Mouse (Mus musculus): ENCODE measurements at regions not wholly inside any gene's neighbourhood (a gene's known extent, or its start where the extent isn't known, plus 50 kb on each side); places are given as distances from the start of the nearest gene placed in this dataset.

DNA sequence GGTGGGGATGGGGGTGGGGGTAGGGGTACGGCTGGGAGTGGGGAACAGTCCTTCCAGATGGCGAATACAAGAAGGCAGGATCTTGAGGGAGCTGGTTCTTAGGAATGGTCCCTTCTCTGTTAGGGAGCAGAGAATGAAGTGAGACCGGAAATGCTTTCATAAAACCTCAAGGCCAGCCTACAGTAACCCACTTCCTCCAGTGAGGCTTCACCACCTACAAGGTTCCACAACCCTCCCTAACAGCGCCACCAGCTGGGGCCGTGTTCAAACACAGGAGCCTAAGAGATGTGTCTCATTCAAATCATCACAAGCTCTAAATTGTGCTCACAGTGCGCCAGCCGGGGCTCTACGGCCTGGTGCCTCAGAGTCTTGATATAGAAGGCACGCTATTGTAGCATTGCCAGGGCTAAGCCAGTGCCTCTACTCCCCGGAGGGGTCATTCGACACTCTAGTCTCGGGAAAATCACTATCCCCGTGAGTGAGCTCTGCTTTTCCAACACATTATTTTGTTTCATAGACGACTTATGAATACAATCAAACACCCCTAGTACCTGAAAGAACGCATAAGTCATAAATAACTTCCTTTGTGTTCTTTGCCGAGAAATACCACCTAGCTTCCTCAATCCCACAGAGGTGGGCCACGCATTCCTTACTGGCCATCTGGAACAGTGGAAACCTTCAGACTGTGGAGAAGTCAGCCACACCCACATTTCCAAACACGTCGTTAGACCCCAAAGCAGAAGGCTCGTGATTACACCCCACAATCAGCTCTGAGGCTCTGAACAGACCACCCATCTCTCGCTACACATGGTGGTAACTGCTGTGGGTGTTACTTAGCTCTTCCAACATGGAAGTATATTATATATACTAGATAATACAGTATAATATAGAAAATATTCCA lies 209.3 kb upstream of the Tgfbr2 start:
- H3K9ac ChIP-seq (ENCODE audit: low read length), result peak overlapping the region; percentile 58
- no peaks in the 10 kb centered on the region for H3K9me3 ChIP-seq (replicated peaks; ENCODE audit: control insufficient read depth, low read length)
- H3K27ac ChIP-seq (ENCODE audit: low read length), result peak overlapping the region; percentile 75
- H3K36me3 ChIP-seq (ENCODE audit: control insufficient read depth, insufficient read depth, low read length), result no peaks in the 10 kb centered on the region
- ATAC-seq (ENCODE audit: insufficient read depth, low FRiP score), result peak; percentile 68; the same call in 1 of the 2 replicates
- H3K4me2 ChIP-seq (ENCODE audit: low read depth, low read length), result peak overlapping the region; percentile 50
- no peaks in the 10 kb centered on the region for H3K27me3 ChIP-seq (ENCODE audit: control insufficient read depth, insufficient read depth, low read length)
- H3K4me1 ChIP-seq (ENCODE audit: control insufficient read depth, insufficient read depth, low read length), result peaks cover 17% of the 10 kb centered on the region
- 53% methylated on average over 21 of the region's 21 CpGs for WGBS
- peak overlapping the region; percentile 21 for H3K4me3 ChIP-seq (replicated peaks; ENCODE audit: low read length)

DNA sequence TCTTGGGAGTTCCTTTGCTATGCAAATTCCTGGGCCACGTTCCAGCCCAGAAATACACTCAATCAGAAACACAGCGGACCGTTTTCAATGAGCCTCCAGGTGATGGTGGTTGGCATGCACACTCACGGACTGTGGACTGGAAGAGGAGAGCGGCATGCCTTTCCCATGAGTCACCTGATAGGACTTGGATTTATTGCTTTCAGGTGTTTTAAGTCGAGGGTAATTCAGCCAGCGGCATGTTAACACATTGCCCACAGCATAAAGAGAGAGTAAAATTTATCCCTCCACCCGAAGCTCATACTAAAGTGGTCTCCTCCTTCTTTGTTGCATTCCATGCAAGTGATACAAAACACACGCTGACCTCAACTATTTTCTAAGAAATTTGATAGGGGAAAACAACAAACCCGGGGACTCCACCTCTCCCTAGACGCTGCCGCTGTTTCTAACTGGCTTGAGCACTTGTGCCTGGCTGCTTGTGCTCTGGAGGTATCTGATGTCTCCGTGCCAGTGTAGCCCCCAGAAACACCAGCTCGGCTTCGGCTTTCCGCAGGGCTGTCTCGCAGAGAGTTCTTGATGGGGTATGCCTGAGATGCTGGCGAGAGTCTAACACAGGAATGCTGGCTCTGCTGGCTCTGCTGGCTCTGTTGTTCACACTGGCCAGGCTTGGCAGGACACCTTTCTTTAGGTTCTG lies 208.4 kb upstream of the Tgfbr2 start:
- Histone ChIP-seq H3K27me3 (ENCODE audit: control insufficient read depth, insufficient read depth, low read length) (no peaks in the 10 kb centered on the region), H3K9me3 (replicated peaks; ENCODE audit: control insufficient read depth, low read length) (no peaks in the 10 kb centered on the region), H3K4me3 (replicated peaks; ENCODE audit: low read length) (peak overlapping the region; percentile 21), H3K36me3 (ENCODE audit: control insufficient read depth, insufficient read depth, low read length) (no peaks in the 10 kb centered on the region), H3K4me1 (ENCODE audit: control insufficient read depth, insufficient read depth, low read length) (peaks cover 17% of the 10 kb centered on the region), H3K9ac (ENCODE audit: low read length) (peak overlapping the region; percentile 58), H3K27ac (ENCODE audit: low read length) (peak overlapping the region; percentile 75), H3K4me2 (ENCODE audit: low read depth, low read length) (peak overlapping the region; percentile 50)
- ATAC-seq (ENCODE audit: insufficient read depth, low FRiP score), result peak; percentile 83
- WGBS, result 10% methylated on average over 18 of the region's 18 CpGs

DNA sequence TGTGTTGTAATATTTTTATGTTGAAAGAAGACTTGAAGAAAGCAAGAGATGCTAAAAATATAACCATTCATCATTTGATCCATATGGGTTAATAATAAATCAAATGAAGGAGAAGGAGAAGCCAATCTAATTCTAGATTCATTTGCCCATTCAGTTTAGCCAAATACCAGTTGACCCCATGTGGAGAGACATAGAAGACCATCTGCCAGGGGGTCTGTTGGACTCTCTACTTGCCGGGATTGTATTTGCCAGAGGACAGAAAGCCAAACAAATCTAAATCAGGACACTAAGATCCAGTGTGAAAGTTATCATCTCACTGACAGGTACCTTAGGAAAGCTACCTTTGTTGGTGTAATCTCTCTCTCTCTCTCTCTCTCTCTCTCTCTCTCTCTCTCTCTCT lies 202.5 kb upstream of the Tgfbr2 start:
- ATAC-seq (ENCODE audit: insufficient read depth, low FRiP score), result no peak
- WGBS, result 68% methylated on average over 1 of the region's 1 CpGs

DNA sequence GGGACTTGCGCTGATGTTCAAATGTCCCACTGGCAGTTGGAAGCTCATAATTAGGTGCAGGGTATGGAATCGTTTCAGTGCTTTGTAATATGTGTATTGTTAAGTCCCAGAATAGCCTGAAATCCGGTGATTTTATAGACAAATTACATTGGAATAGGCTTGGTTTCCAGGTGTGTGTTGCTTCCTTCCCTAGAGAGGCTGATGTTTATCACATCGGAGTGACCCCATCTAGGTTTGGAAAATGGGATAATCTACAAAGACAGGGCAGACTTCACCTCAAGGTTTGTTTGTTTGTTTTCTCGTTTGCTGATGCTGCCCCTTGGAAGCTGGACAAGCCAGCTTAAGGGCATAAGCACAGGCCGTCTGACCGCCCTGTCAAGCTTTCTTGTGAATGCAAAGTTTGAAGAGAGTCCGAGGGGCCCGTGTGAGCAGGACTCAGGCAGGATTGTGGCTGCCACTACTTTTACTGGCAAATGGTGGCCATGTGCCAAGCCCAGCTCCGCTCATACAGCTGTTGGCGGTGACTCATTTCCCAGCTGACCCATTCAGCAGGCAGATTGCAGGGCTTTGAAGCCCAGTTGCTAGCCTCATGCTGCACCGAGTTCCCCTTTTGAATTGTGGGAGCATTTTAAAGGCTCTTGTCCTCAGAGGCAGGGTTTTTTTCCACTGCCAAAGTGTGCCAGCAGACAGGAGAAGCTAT lies 200.6 kb upstream of the Tgfbr2 start:
- Histone ChIP-seq H3K36me3 (ENCODE audit: control insufficient read depth, insufficient read depth, low read length) (no peaks in the 10 kb centered on the region), H3K4me1 (ENCODE audit: control insufficient read depth, insufficient read depth, low read length) (peaks cover 10% of the 10 kb centered on the region), H3K4me3 (replicated peaks; ENCODE audit: low read length) (no peak overlapping the region), H3K9ac (ENCODE audit: low read length) (no peak overlapping the region), H3K9me3 (replicated peaks; ENCODE audit: control insufficient read depth, low read length) (no peaks in the 10 kb centered on the region), H3K27ac (ENCODE audit: low read length) (no peak overlapping the region), H3K4me2 (ENCODE audit: low read depth, low read length) (no peak overlapping the region), H3K27me3 (ENCODE audit: control insufficient read depth, insufficient read depth, low read length) (no peaks in the 10 kb centered on the region)
- ATAC-seq (ENCODE audit: insufficient read depth, low FRiP score), result peak; percentile 74
- WGBS, result 57% methylated on average over 12 of the region's 12 CpGs

More for the DNA sequence above, 202.5 kb upstream of the Tgfbr2 start:
- H3K27ac ChIP-seq (ENCODE audit: low read length), result no peak overlapping the region
- H3K4me2 ChIP-seq (ENCODE audit: low read depth, low read length), result no peak overlapping the region
- no peak overlapping the region for H3K4me3 ChIP-seq (replicated peaks; ENCODE audit: low read length)
- H3K9me3 ChIP-seq (replicated peaks; ENCODE audit: control insufficient read depth, low read length), result no peaks in the 10 kb centered on the region
- no peak overlapping the region for H3K9ac ChIP-seq (ENCODE audit: low read length)
- H3K36me3 ChIP-seq (ENCODE audit: control insufficient read depth, insufficient read depth, low read length), result no peaks in the 10 kb centered on the region
- H3K4me1 ChIP-seq (ENCODE audit: control insufficient read depth, insufficient read depth, low read length), result peaks cover 10% of the 10 kb centered on the region
- no peaks in the 10 kb centered on the region for H3K27me3 ChIP-seq (ENCODE audit: control insufficient read depth, insufficient read depth, low read length)

DNA sequence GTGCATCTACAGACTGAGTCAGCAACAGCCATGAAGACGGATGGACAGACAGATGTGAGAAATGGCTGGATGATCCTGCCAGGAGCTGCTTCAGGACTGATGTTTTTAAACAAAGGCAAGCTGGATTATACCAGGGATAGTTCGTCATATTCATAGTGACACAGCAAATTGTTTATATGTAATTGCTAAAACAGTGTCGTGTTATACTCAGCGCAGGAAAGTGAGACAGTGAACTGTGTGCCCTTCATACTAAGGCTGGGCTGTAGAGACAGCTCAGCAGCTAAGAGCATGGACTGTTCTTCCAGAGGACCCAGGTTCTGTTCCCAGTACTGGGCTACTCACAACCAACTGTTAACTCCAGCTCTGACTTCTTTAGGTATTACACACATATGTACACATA lies 199.2 kb upstream of the Tgfbr2 start:
- no peak overlapping the region for H3K4me3 ChIP-seq (replicated peaks; ENCODE audit: low read length)
- no peak overlapping the region for H3K4me2 ChIP-seq (ENCODE audit: low read depth, low read length)
- WGBS, result 56% methylated on average over 4 of the region's 4 CpGs
- H3K36me3 ChIP-seq (ENCODE audit: control insufficient read depth, insufficient read depth, low read length), result no peaks in the 10 kb centered on the region
- H3K27me3 ChIP-seq (ENCODE audit: control insufficient read depth, insufficient read depth, low read length), result no peaks in the 10 kb centered on the region
- no peak overlapping the region for H3K27ac ChIP-seq (ENCODE audit: low read length)
- peaks cover 10% of the 10 kb centered on the region for H3K4me1 ChIP-seq (ENCODE audit: control insufficient read depth, insufficient read depth, low read length)
- H3K9me3 ChIP-seq (replicated peaks; ENCODE audit: control insufficient read depth, low read length), result no peaks in the 10 kb centered on the region
- no peak for ATAC-seq (ENCODE audit: insufficient read depth, low FRiP score)
- H3K9ac ChIP-seq (ENCODE audit: low read length), result no peak overlapping the region

DNA sequence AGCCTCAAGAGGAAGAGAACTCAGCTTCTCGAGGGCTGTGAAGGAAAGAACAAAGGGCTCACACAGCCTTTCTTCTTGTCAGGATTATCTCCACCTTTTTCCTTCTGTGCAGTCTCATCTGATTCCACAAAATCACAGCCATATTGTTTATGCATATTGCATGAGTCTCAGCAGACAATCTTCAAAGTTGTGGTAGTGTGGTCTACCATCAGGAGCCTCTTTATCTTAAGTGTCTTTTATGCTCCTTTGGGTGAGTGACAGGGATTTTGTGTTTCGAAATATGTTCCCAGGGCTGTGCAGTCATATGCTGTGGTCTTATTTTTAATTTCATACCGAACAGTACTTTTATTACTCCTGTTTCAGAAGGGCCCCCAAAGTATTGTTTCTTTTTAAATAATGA lies 198.2 kb upstream of the Tgfbr2 start:
- H3K4me3 ChIP-seq (replicated peaks; ENCODE audit: low read length), result no peak overlapping the region
- no peaks in the 10 kb centered on the region for H3K36me3 ChIP-seq (ENCODE audit: control insufficient read depth, insufficient read depth, low read length)
- H3K4me2 ChIP-seq (ENCODE audit: low read depth, low read length), result no peak overlapping the region
- H3K27ac ChIP-seq (ENCODE audit: low read length), result no peak overlapping the region
- H3K4me1 ChIP-seq (ENCODE audit: control insufficient read depth, insufficient read depth, low read length), result peaks cover 10% of the 10 kb centered on the region
- H3K9ac ChIP-seq (ENCODE audit: low read length), result no peak overlapping the region
- 72% methylated on average over 3 of the region's 3 CpGs for WGBS
- no peaks in the 10 kb centered on the region for H3K27me3 ChIP-seq (ENCODE audit: control insufficient read depth, insufficient read depth, low read length)
- no peak for ATAC-seq (ENCODE audit: insufficient read depth, low FRiP score)
- H3K9me3 ChIP-seq (replicated peaks; ENCODE audit: control insufficient read depth, low read length), result no peaks in the 10 kb centered on the region

DNA sequence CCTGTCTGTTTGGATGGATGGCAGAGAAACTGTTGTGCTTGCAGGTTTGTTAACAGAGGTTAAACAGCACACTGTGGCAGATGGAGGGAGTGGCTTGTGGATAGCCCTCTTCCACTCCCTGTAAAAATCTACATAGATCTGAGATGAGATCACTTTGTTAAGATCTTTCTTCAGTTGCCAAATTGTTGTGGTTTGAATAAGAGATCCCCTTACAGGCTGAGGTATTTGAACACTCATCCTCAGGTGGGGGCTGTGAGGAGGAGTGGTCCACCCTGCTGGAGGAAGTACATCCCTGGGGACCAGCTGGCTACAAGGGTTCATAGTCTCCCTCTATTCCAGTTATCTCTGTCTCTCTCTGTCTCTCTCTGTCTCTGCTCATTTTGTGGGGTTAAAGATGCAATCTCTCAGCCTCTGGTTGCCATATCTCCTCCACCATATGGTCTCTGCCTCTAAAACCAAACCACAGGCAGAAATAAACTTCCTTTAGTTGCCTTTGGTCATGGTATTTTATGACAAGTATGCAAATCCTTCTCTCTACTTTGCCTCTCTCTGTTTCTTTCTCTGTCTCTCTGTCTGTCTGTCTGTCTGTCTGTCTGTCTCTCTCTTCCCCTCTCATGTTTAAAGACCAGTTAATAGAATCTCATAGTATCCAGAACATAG lies 194.0 kb upstream of the Tgfbr2 start:
- no peak overlapping the region for H3K27ac ChIP-seq (ENCODE audit: low read length)
- no peak overlapping the region for H3K4me2 ChIP-seq (ENCODE audit: low read depth, low read length)
- no peaks in the 10 kb centered on the region for H3K9me3 ChIP-seq (replicated peaks; ENCODE audit: control insufficient read depth, low read length)
- H3K36me3 ChIP-seq (ENCODE audit: control insufficient read depth, insufficient read depth, low read length), result no peaks in the 10 kb centered on the region
- no peak for ATAC-seq (ENCODE audit: insufficient read depth, low FRiP score)
- H3K4me1 ChIP-seq (ENCODE audit: control insufficient read depth, insufficient read depth, low read length), result no peaks in the 10 kb centered on the region
- H3K4me3 ChIP-seq (replicated peaks; ENCODE audit: low read length), result no peak overlapping the region
- no peaks in the 10 kb centered on the region for H3K27me3 ChIP-seq (ENCODE audit: control insufficient read depth, insufficient read depth, low read length)
- H3K9ac ChIP-seq (ENCODE audit: low read length), result no peak overlapping the region

DNA sequence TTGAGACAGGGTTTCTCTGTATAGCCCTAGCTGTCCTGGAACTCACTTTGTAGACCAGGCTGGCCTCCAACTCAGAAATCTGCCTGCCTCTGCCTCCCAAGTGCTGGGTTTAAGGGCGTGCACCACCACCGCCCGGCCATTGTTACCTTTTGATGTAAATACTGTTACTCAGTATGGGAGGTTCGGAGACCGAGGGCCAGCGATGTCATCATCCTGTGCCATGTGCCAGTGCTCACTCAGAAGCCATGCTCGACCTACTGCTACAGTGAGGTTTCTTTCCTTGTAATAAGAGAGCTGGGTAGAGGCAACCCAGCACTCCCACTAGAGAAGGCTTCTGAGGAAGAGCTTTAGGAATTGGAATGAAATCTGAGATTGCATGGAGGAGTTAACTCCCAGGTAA lies 191.6 kb upstream of the Tgfbr2 start:
- no peak overlapping the region for H3K4me2 ChIP-seq (ENCODE audit: low read depth, low read length)
- H3K4me3 ChIP-seq (replicated peaks; ENCODE audit: low read length), result no peak overlapping the region
- H3K27ac ChIP-seq (ENCODE audit: low read length), result no peak overlapping the region
- H3K36me3 ChIP-seq (ENCODE audit: control insufficient read depth, insufficient read depth, low read length), result no peaks in the 10 kb centered on the region
- H3K9ac ChIP-seq (ENCODE audit: low read length), result no peak overlapping the region
- no peaks in the 10 kb centered on the region for H3K4me1 ChIP-seq (ENCODE audit: control insufficient read depth, insufficient read depth, low read length)
- no peaks in the 10 kb centered on the region for H3K27me3 ChIP-seq (ENCODE audit: control insufficient read depth, insufficient read depth, low read length)
- peaks cover 5% of the 10 kb centered on the region for H3K9me3 ChIP-seq (replicated peaks; ENCODE audit: control insufficient read depth, low read length)
- no peak for ATAC-seq (ENCODE audit: insufficient read depth, low FRiP score)
- WGBS, result 90% methylated on average over 7 of the region's 7 CpGs
